ENCODE assay signal across 28 mouse cellular contexts in genomic region chr4:142875105-142875504, GRCm38 (mm10).
DNase-seq lines count a peak whose midpoint lies in the region; ATAC-seq lines count a peak whose summit lies in the region.
"Had no signal": no experiment of that assay in that cellular context is flagged by ENCODE, and none has a peak within 500 bp of the region (broad histone marks: within the 10 kb centered on the region; RNA-seq: fewer than 3 reads in every experiment).

No protein-coding gene starts in this region.

- no peak overlapping the region for H3K4me3 ChIP-seq in embryonic facial prominence, embryonic 12.5 days
- no peak overlapping the region for H3K4me3 ChIP-seq in embryonic facial prominence, embryonic 10.5 days
- H3K4me3 ChIP-seq in hindbrain, embryonic 13.5 days, result no peak overlapping the region
- H3K4me3 ChIP-seq in hindbrain, embryonic 16.5 days (ENCODE audit: low read length), result no peak overlapping the region
- H3K4me3 ChIP-seq in neural tube, embryonic 12.5 days, result no peak overlapping the region
- H3K4me3 ChIP-seq: embryonic facial prominence, embryonic 13.5 days; forebrain, embryonic 10.5 days; forebrain, embryonic 15.5 days; heart, embryonic 12.5 days; lung, embryonic 15.5 days had no signal

- H3K36me3 ChIP-seq in embryonic facial prominence, embryonic 12.5 days, result no peaks in the 10 kb centered on the region
- H3K36me3 ChIP-seq in embryonic facial prominence, embryonic 10.5 days (replicated peaks), result no peaks in the 10 kb centered on the region
- no peaks in the 10 kb centered on the region for H3K36me3 ChIP-seq in hindbrain, embryonic 13.5 days
- H3K36me3 ChIP-seq in hindbrain, embryonic 16.5 days (ENCODE audit: control insufficient read depth, insufficient read depth, low read length), result no peaks in the 10 kb centered on the region
- H3K36me3 ChIP-seq in neural tube, embryonic 12.5 days, result no peaks in the 10 kb centered on the region
- H3K36me3 ChIP-seq: embryonic facial prominence, embryonic 13.5 days; forebrain, embryonic 10.5 days; forebrain, embryonic 15.5 days; heart, embryonic 12.5 days; lung, embryonic 15.5 days had no signal

- H3K9me3 ChIP-seq in embryonic facial prominence, embryonic 12.5 days, result no peaks in the 10 kb centered on the region
- H3K9me3 ChIP-seq in embryonic facial prominence, embryonic 10.5 days, result no peaks in the 10 kb centered on the region
- H3K9me3 ChIP-seq in hindbrain, embryonic 13.5 days, result no peaks in the 10 kb centered on the region
- H3K9me3 ChIP-seq in hindbrain, embryonic 16.5 days (ENCODE audit: control insufficient read depth, low read length), result no peaks in the 10 kb centered on the region
- H3K9me3 ChIP-seq in neural tube, embryonic 12.5 days, result no peaks in the 10 kb centered on the region
- H3K9me3 ChIP-seq: embryonic facial prominence, embryonic 13.5 days; forebrain, embryonic 10.5 days; forebrain, embryonic 15.5 days; heart, embryonic 12.5 days; lung, embryonic 15.5 days had no signal

- ATAC-seq in embryonic facial prominence, embryonic 12.5 days (ENCODE audit: insufficient number of reproducible peaks, insufficient read depth, low FRiP score, low TSS enrichment), result 0 out of 2 replicates have a peak, but pooled peaks have one; percentile 41
- ATAC-seq in hindbrain, embryonic 13.5 days (ENCODE audit: low FRiP score), result peak; percentile 79
- ATAC-seq in hindbrain, embryonic 16.5 days, result peak; percentile 28; the same call in 1 of the 2 replicates
- peak; percentile 92 for ATAC-seq in neural tube, embryonic 12.5 days (ENCODE audit: low FRiP score, low read depth)
- ATAC-seq: forebrain, embryonic 15.5 days; midbrain, embryonic 16.5 days; Patski had no signal

- no peak for DNase-seq in embryonic facial prominence, embryonic 10.5 days (ENCODE audit: low spot score)
- DNase-seq in adrenal gland, postnatal 4 days (ENCODE audit: low spot score in 2 of 2), result no peak
- DNase-seq in kidney, postnatal 10 days, result no peak
- DNase-seq in adrenal gland, postnatal 25 days, result no peak
- DNase-seq: adrenal gland, postnatal 10 days; cerebellum, adult 11-12 months; cerebellum, adult 9-11 months; gastrocnemius, postnatal 25 days; heart, adult 18-20 months; heart, postnatal 4 days; kidney, postnatal 25 days; liver; lung, postnatal 36 days; right cerebral cortex, adult 18-20 months; spleen, adult 18-20 months; thymus, postnatal 25 days had no signal

- H3K4me2 ChIP-seq in embryonic facial prominence, embryonic 12.5 days (replicated peaks), result no peak overlapping the region
- no peak overlapping the region for H3K4me2 ChIP-seq in hindbrain, embryonic 13.5 days
- no peak overlapping the region for H3K4me2 ChIP-seq in hindbrain, embryonic 16.5 days (ENCODE audit: low read length)
- no peak overlapping the region for H3K4me2 ChIP-seq in neural tube, embryonic 12.5 days (replicated peaks)
- H3K4me2 ChIP-seq: embryonic facial prominence, embryonic 13.5 days; forebrain, embryonic 15.5 days; heart, embryonic 12.5 days; lung, embryonic 15.5 days; midbrain, embryonic 11.5 days had no signal

- 78% methylated on average over 5 of the region's 5 CpGs for WGBS in embryonic facial prominence, embryonic 12.5 days
- 82% methylated on average over 5 of the region's 5 CpGs for WGBS in embryonic facial prominence, embryonic 10.5 days
- 58% methylated on average over 5 of the region's 5 CpGs for WGBS in hindbrain, embryonic 13.5 days
- 51% methylated on average over 5 of the region's 5 CpGs for WGBS in hindbrain, embryonic 16.5 days
- 22% methylated on average over 5 of the region's 5 CpGs for WGBS in neural tube, embryonic 12.5 days

- no peak overlapping the region for H3K27ac ChIP-seq in embryonic facial prominence, embryonic 12.5 days
- H3K27ac ChIP-seq in embryonic facial prominence, embryonic 10.5 days (replicated peaks), result no peak overlapping the region
- no peak overlapping the region for H3K27ac ChIP-seq in hindbrain, embryonic 13.5 days
- H3K27ac ChIP-seq in hindbrain, embryonic 16.5 days (ENCODE audit: low read depth, low read length), result no peak overlapping the region
- H3K27ac ChIP-seq in neural tube, embryonic 12.5 days, result 0 out of 2 replicates have a peak overlapping the region, but pooled peaks have one; percentile 20
- H3K27ac ChIP-seq: embryonic facial prominence, embryonic 13.5 days; forebrain, embryonic 10.5 days; forebrain, embryonic 15.5 days; lung, embryonic 15.5 days had no signal

- H3K27me3 ChIP-seq in embryonic facial prominence, embryonic 12.5 days, result no peaks in the 10 kb centered on the region
- 0 out of 2 replicates have a peak, but pooled peaks cover 4% of the 10 kb centered on the region for H3K27me3 ChIP-seq in embryonic facial prominence, embryonic 10.5 days (replicated peaks; ENCODE audit: low read depth, poor library complexity, severe bottlenecking)
- H3K27me3 ChIP-seq in hindbrain, embryonic 13.5 days, result no peaks in the 10 kb centered on the region
- H3K27me3 ChIP-seq in hindbrain, embryonic 16.5 days (replicated peaks; ENCODE audit: control insufficient read depth, insufficient read depth, low read length), result no peaks in the 10 kb centered on the region
- H3K27me3 ChIP-seq in neural tube, embryonic 12.5 days (replicated peaks), result no peaks in the 10 kb centered on the region
- H3K27me3 ChIP-seq: embryonic facial prominence, embryonic 13.5 days; forebrain, embryonic 15.5 days; heart, embryonic 12.5 days; lung, embryonic 15.5 days; Patski had no signal

- H3K9ac ChIP-seq in embryonic facial prominence, embryonic 12.5 days, result no peak overlapping the region
- H3K9ac ChIP-seq in hindbrain, embryonic 13.5 days, result no peak overlapping the region
- no peak overlapping the region for H3K9ac ChIP-seq in hindbrain, embryonic 16.5 days (ENCODE audit: low read depth, low read length)
- no peak overlapping the region for H3K9ac ChIP-seq in neural tube, embryonic 12.5 days
- H3K9ac ChIP-seq: embryonic facial prominence, embryonic 13.5 days; forebrain, embryonic 15.5 days; heart, embryonic 12.5 days; lung, embryonic 15.5 days had no signal

- H3K4me1 ChIP-seq in embryonic facial prominence, embryonic 12.5 days, result peaks cover 3% of the 10 kb centered on the region; the same call in 1 of the 2 replicates
- H3K4me1 ChIP-seq in embryonic facial prominence, embryonic 10.5 days, result peaks cover 4% of the 10 kb centered on the region
- H3K4me1 ChIP-seq in hindbrain, embryonic 13.5 days (replicated peaks), result peaks cover 15% of the 10 kb centered on the region
- H3K4me1 ChIP-seq in hindbrain, embryonic 16.5 days (ENCODE audit: control insufficient read depth, insufficient read depth, low read depth, low read length), result no peaks in the 10 kb centered on the region
- peaks cover 11% of the 10 kb centered on the region; the same call in 1 of the 2 replicates for H3K4me1 ChIP-seq in neural tube, embryonic 12.5 days
- H3K4me1 ChIP-seq: embryonic facial prominence, embryonic 13.5 days; heart, embryonic 12.5 days; lung, embryonic 15.5 days had no signal

Comparison
In these comparisons a context has a peak if more than half of its experiments do, and no peak if none do; other contexts are left out.
1. ATAC-seq: peak in every context shown above with its lines; median percentile 92 in neural tube, embryonic 12.5 days; 79 in hindbrain, embryonic 13.5 days; 41 in embryonic facial prominence, embryonic 12.5 days; 28 in hindbrain, embryonic 16.5 days.